Mouse (Mus musculus) thymus, adult 2 months (tissue): Measurements from ENCODE around the gene 4930558K02Rik.

Experiments
- CTCF ChIP-seq: fragments of 200-500 bp; IDR thresholded peaks from 2 replicates; pipeline ENCODE4 v1.5.1; 2012; ENCODE audit warnings: mild to moderate bottlenecking, control low read depth, low read length, moderate library complexity, borderline replicate concordance; ENCODE audit not compliant: control insufficient read depth, poor library complexity, insufficient read depth; ENCODE audit errors: extremely low read depth
- POLR2A ChIP-seq: fragments of 200-500 bp; IDR thresholded peaks from 2 replicates; pipeline ENCODE4 v1.6.1; 2012; ENCODE audit warnings: mild to moderate bottlenecking, low read length, control low read depth, moderate library complexity; ENCODE audit not compliant: control insufficient read depth, poor library complexity, insufficient read depth; ENCODE audit errors: extremely low read depth

- TF ChIP-seq CTCF (no peak), POLR2A (no peak)
Observed at GRCm38 (mm10) chr1:161912940-161913647, 66.3 kb downstream of the 4930558K02Rik start.
